8 mouse cellular contexts compared by ENCODE assay signal in genomic region chr3:144203988-144204412, GRCm38 (mm10). TPM values are rescaled to one million over a fixed set of nuclear protein-coding genes. Genes with fewer than 3 reads are reported as not detected.
DNase-seq lines count a peak whose midpoint lies in the region; ATAC-seq and TF ChIP-seq lines count a peak whose summit lies in the region.

No protein-coding gene starts in this region.

- no peak for TF ChIP-seq CTCF in liver, adult 2 months (IDR thresholded peaks at IDR 0.05; ENCODE audit: low read depth, low read length)
- no peak for TF ChIP-seq CTCF in brain, embryonic 14.5 days (IDR thresholded peaks at IDR 0.05; ENCODE audit: borderline replicate concordance, extremely low read depth, insufficient read depth, insufficient read length)

- 0 out of 2 replicates have a peak, but pooled peaks cover 2% of the 10 kb centered on the region for H3K36me3 ChIP-seq in liver, adult 2 months (ENCODE audit: control insufficient read depth, insufficient read depth, low read length)
- peaks cover 19% of the 10 kb centered on the region; the same call in 1 of the 2 replicates for H3K36me3 ChIP-seq in hindbrain, embryonic 10.5 days
- no peaks in the 10 kb centered on the region for H3K36me3 ChIP-seq in midbrain, embryonic 11.5 days (ENCODE audit: control insufficient read depth, insufficient read depth, low read length)

- H3K27ac ChIP-seq in liver, adult 2 months (replicated peaks; ENCODE audit: insufficient read depth, low read depth, low read length) = peak overlapping the region; percentile 74
- peak overlapping the region; percentile 99 for H3K27ac ChIP-seq in hindbrain, embryonic 10.5 days
- H3K27ac ChIP-seq in midbrain, embryonic 11.5 days (ENCODE audit: low read depth, low read length) = peak overlapping the region; percentile 98

- no peaks in the 10 kb centered on the region for H3K27me3 ChIP-seq in liver, adult 2 months (ENCODE audit: control insufficient read depth, insufficient read depth, low read length)
- H3K27me3 ChIP-seq in hindbrain, embryonic 10.5 days (ENCODE audit: insufficient read depth, poor library complexity, severe bottlenecking) = peaks cover 16% of the 10 kb centered on the region
- peaks cover 4% of the 10 kb centered on the region; the same call in 1 of the 2 replicates for H3K27me3 ChIP-seq in midbrain, embryonic 11.5 days (ENCODE audit: control insufficient read depth, insufficient read depth, low read length)

- 6% methylated on average over 5 of the region's 5 CpGs for WGBS in liver, adult 2 months
- WGBS in hindbrain, embryonic 10.5 days = 0% methylated on average over 5 of the region's 5 CpGs
- 0% methylated on average over 5 of the region's 5 CpGs for WGBS in midbrain, embryonic 11.5 days

- peak overlapping the region; percentile 79 for H3K4me3 ChIP-seq in liver, adult 2 months (ENCODE audit: insufficient read depth, low read depth, low read length)
- H3K4me3 ChIP-seq in hindbrain, embryonic 10.5 days = peak overlapping the region; percentile 89
- H3K4me3 ChIP-seq in midbrain, embryonic 11.5 days (ENCODE audit: low read depth, low read length) = peak overlapping the region; percentile 80

- no peaks in the 10 kb centered on the region for H3K9me3 ChIP-seq in hindbrain, embryonic 10.5 days
- H3K9me3 ChIP-seq in midbrain, embryonic 11.5 days (ENCODE audit: control insufficient read depth, low read length) = no peaks in the 10 kb centered on the region

- peaks cover 13% of the 10 kb centered on the region for H3K4me1 ChIP-seq in liver, adult 2 months (ENCODE audit: control insufficient read depth, insufficient read depth, low read length)
- peaks cover 40% of the 10 kb centered on the region for H3K4me1 ChIP-seq in hindbrain, embryonic 10.5 days (replicated peaks)
- H3K4me1 ChIP-seq in midbrain, embryonic 11.5 days (ENCODE audit: control insufficient read depth, insufficient read depth, low read length) = peaks cover 15% of the 10 kb centered on the region

- H3K79me2 ChIP-seq in liver, adult 2 months (ENCODE audit: control insufficient read depth, insufficient read depth, low read length) = no peaks in the 10 kb centered on the region

- no peak for ATAC-seq in midbrain, embryonic 11.5 days (ENCODE audit: low FRiP score)

- peak overlapping the region; percentile 94 for H3K4me2 ChIP-seq in midbrain, embryonic 11.5 days

- H3K9ac ChIP-seq in liver, adult 2 months (ENCODE audit: low read depth, low read length) = peak overlapping the region; percentile 99
- peak overlapping the region; percentile 93 for H3K9ac ChIP-seq in midbrain, embryonic 11.5 days (ENCODE audit: low read length)

- TF ChIP-seq POLR2A in liver, adult 2 months (IDR thresholded peaks at IDR 0.05; ENCODE audit: extremely low read depth, insufficient read depth, low read length) = no peak
- TF ChIP-seq POLR2A in brain, embryonic 14.5 days (IDR thresholded peaks at IDR 0.05; ENCODE audit: borderline replicate concordance, extremely low read depth, insufficient read depth, insufficient read length, poor library complexity, severe bottlenecking) = no peak

- DNase-seq in liver, adult 2 months (ENCODE audit: extremely low read depth, low read depth, low spot score) = peak; percentile 16
- DNase-seq in liver = no peak
- DNase-seq in brain, embryonic 14.5 days (ENCODE audit: low read depth) = peak; percentile 87
- DNase-seq in hindbrain, embryonic 10.5 days (ENCODE audit: low spot score) = no peak
- no peak for DNase-seq in midbrain, embryonic 11.5 days (ENCODE audit: low spot score, missing footprints)
- no peak for DNase-seq in layer of hippocampus, postnatal 10 days (ENCODE audit: low spot score in 2 of 2)
- DNase-seq in right cerebral cortex, adult 18-20 months = no peak
- DNase-seq in layer of hippocampus, adult 11-12 months (ENCODE audit: low spot score) = no peak

RNA-seq across cellular contexts. Expression of gene Lmo4, which starts 1.0 kb away (rescaled TPM):
- 4.4 and 6.6 TPM in 2 replicates for total RNA-seq in liver, adult 2 months (2014; rRNA removed)
- polyA plus RNA-seq in liver, adult 2 months (2012; rRNA removed) = 13.3 and 17.3 TPM in 2 replicates
- 155 and 177 TPM in 2 replicates for polyA plus RNA-seq in brain, embryonic 14.5 days (2012; rRNA removed)
- polyA plus RNA-seq in hindbrain, embryonic 10.5 days (2016; fragmentation: Nextera tagmentation; extraction: Ambion mirVana) = 41.1 and 46.5 TPM in 2 replicates
- 41.5 and 49.0 TPM in 2 replicates for polyA plus RNA-seq in midbrain, embryonic 11.5 days (2014; fragmentation: Nextera tagmentation; extraction: Ambion mirVana)
- total RNA-seq in layer of hippocampus, postnatal 10 days (2021) = 100 to 1,000 TPM; 191 to 204 TPM

Comparison
In these comparisons a context has a peak if more than half of its experiments do, and no peak if none do; other contexts are left out.
1. DNase-seq: peak in liver, adult 2 months (single experiment) and brain, embryonic 14.5 days (single experiment); none in liver (single experiment), hindbrain, embryonic 10.5 days (single experiment), midbrain, embryonic 11.5 days (single experiment), layer of hippocampus, postnatal 10 days (0 of 2), right cerebral cortex, adult 18-20 months (single experiment) and layer of hippocampus, adult 11-12 months (single experiment).
2. Peak in every context shown above with its lines, with median percentiles within 50 percentile points of each other: H3K27ac ChIP-seq and H3K4me3 ChIP-seq.